Mouse (Mus musculus) gastrocnemius, adult 18-20 months (tissue): ENCODE measurements around the gene AI854703. TPM values are rescaled to one million over a fixed set of nuclear protein-coding genes. Genes with fewer than 3 reads are reported as not detected.

ENCODE experiments used
- DNase-seq: peaks from one replicate; pipeline ENCODE4 v3.0.0; 2021; ENCODE audit warnings: low spot score
- total RNA-seq, 2 experiments: library from RNA; stranded (reverse); gene quantifications; 2 replicates each; pipeline ENCODE4 v1.2.3; 2021

Gene AI854703
- total RNA-seq, 2 experiments from 2014 or later, result 0.76 to 0.78 TPM

DNA sequence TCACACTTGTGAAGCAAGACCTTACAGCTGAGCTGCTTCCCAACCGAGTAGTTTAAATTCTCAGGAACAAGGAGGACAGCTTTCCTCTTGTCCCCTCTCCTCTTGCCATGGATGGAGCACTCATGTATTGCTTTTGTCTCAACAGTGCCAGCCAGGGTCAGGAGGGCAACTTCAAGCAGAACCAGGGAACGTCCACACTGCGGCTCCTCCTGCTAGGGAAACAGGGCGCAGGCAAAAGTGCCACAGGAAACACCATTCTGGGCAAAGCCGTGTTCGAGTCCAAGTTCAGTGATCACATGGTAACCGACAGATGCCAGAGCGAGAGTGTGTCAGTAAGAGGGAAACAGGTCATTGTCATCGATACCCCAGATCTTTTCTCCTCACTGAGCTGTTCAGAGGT lies 23.5 kb downstream of the AI854703 start:
- DNase-seq, result no peak

GRCm38 (mm10) chr6:48658721-48659120 lies 32.2 kb downstream of the AI854703 start:
- no peak for DNase-seq

- DNase-seq, result no peak
These were observed 38.2 kb downstream of the AI854703 start for GRCm38 (mm10) chr6:48664750-48665149.

DNA sequence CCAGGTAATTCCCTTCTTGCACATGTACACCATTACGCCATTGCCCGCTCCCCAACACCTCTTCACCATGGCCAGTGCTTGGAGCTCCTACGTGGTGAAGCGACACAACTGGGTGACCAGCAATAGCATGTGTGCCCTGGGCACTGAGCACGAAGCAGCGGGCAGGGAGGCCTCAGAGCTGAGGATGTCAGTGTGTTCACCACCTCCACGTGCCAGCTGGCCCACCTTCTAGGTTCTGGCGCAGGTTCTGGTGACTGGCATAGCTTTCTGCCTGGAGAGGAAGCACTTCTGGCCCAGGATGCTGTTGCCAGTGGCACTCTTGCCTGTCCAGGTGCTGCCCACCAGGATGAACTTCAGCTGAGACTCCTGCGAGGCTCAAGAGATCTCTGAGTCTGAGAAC lies 38.9 kb downstream of the AI854703 start:
- DNase-seq, result no peak

DNA sequence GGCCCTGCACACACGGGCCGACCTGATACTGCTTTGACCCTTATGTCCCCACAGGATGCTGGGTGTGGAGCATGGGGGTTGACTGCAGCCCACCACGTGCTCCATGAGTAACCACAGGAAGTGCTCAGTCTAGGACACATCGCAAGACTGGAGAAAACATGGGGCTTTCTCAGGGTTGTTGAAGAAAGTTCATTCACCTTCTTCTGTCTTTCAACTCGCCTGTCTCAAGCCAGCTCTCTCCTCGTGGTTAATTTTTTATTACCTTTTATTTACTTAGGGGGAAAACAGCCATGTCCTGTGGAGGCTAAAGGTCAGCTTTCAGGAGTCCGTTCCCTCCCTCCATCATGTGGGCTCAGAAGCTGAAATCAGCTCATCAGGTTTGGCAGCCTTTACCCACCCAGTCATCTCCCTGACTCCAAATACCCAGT lies 39.6 kb downstream of the AI854703 start:
- no peak for DNase-seq

GRCm38 (mm10) chr6:48668022-48668421 lies 41.5 kb downstream of the AI854703 start:
- no peak for DNase-seq

GRCm38 (mm10) chr6:48669446-48669969 lies 42.9 kb downstream of the AI854703 start:
- DNase-seq, result no peak

GRCm38 (mm10) chr6:48674291-48675058 lies 47.9 kb downstream of the AI854703 start:
- no peak for DNase-seq

- no peak for DNase-seq
These were observed 48.9 kb downstream of the AI854703 start for GRCm38 (mm10) chr6:48675400-48675930.

DNA sequence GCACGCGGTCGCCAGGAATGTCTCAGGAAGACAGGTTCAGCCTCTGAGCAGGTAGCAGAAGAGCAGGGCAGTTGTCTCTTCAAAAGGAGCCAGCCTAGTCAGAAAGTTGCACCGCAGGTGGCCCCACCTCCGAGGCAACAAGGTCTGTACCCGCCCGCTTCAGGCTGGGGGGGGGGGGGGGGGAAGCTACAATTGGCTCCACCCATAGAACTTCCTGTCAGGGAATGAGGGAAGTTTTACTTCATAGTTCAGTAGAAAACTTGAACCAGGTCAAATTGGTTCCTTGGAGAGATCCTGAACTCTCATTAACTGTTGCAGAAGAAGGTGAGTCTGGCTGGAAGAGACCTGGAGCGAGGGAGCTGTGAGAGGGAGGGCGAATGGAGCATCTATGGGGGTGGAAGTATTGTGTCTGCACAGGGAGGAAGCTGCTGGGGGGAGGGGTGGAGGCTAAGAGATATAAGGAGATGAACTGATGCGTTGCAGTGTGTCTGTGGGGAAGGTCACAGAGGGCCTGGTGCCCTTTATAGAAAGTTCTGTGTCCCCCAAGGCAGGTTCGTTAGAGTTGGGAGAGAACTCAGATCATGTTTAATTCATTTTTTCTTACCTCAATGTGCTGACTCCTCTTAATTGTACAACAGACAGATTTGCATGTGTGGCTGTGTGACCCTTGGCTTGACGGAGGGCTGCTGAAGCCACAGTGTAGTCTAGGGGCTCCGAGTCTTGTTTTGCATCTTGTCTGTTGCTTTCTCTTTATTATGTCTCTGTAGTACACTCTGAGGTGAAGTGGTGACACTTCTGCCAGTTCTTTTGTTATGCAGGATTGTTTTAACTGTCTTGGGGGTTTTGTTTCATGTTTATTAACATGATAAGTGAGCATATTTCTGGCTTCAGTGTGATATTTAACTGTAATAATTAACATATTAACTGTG lies 49.6 kb downstream of the AI854703 start, which contains the start of gene Gimap9:
Gene Gimap9, plus strand, starts transcription at position 199 of the 929 bp plus-strand sequence.
- DNase-seq, result no peak

DNA sequence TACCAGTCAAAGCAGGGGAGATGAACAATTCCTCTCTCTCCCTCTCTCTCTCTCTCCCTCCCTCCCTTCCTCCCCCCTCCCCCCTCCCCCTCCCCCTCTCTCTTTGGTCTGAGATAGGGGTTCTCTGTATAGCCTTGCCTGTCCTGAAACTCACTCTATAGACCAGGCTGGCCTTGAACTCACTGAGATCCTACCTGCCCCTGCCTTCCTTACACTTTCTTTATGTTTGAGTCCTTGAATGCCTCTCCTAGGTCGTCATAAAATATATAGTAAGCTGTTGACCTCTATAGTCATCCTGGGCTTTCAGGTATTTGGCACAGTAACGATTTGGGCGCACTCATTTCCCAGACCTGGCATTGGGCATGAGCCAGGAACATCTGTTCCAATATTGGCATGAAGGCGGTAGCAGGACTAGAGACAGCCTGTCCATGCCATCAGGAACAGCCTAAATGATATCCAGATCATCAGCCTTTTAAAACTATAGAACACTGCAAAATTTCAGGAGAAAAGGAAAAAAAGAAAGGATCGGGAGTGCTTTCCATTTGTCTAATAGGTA lies 50.4 kb downstream of the AI854703 start:
- DNase-seq, result no peak

GRCm38 (mm10) chr6:48677492-48678345 lies 51.2 kb downstream of the AI854703 start:
- no peak for DNase-seq

DNA sequence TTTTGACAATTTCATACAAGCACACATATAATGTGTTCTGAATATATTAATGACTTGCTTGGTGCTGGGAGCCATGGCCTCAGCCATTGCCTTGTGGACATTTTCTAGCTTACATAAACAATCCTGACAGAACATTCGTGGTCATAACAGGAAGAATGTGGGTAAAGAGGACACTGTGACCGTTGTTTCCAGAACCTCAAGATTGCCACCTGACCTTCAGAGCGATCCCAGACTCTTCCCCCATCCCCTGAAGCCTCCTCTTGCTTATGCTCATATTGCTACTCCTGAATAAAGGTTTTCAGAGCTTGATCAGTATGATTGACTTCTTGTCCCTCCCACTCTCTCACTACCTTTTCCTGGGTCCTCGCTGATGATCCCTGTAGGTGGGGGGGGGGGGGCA lies 51.8 kb downstream of the AI854703 start:
- DNase-seq, result no peak

DNA sequence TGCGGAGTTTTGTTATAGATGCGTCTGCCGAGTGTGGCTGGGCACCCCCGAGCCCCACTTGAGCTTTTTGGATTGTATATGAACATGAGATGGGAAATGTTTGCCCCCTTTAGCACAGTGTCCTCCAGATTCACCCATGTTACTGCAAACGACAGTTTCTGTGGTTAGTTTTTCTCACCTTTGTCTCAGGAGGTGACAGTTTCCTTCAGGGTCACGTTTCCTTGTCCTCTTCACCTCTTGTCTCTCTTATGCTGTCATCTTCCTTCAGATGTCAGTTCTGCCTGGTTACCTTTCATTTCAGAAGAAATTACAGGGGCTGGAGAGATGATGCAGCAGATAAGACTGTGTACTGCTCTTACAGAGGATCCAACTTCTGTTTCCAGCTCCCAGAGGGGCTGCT lies 53.1 kb downstream of the AI854703 start:
- no peak for DNase-seq

GRCm38 (mm10) chr6:48680421-48680820 lies 53.9 kb downstream of the AI854703 start:
- DNase-seq, result no peak

GRCm38 (mm10) chr6:48681472-48682090 lies 55.0 kb downstream of the AI854703 start:
- no peak for DNase-seq

DNA sequence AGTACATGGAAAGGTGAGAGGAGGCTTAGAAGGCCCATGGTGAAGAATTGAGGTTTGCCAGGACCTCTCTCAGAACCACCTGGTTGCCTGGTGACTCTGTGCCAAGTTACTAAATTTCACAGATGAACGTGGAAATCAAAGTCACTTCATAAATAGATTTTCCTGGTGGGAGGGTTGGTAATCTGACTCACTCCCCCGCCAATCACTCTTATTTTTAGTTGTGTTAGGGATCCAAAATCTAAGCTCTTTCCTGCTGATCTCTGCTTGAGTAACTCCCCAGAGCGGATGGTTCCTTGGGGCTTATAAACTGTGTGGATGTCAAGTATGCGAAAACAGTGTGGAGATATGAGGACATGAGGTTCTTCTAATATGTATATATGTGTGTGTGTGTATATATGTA lies 55.7 kb downstream of the AI854703 start:
- DNase-seq, result no peak
